Mouse (Mus musculus) ES-E14 (cell line): ENCODE results near the gene Calcoco2.

ENCODE experiments used
- HCFC1 ChIP-seq: IDR thresholded peaks from 2 replicates; pipeline ENCODE4 v1.6.1; 2012; ENCODE audit warnings: low read length, inconsistent platforms, borderline replicate concordance; ENCODE audit not compliant: insufficient read depth
- MAFK ChIP-seq: IDR thresholded peaks from 2 replicates; pipeline ENCODE4 v1.6.1; 2014; ENCODE audit warnings: mild to moderate bottlenecking, low read depth, low read length, inconsistent platforms; ENCODE audit not compliant: insufficient read depth
- ZNF384 ChIP-seq: IDR thresholded peaks from 2 replicates; pipeline ENCODE4 v1.6.1; 2012; ENCODE audit warnings: low read depth, low read length, inconsistent platforms

- TF ChIP-seq ZNF384 (0 out of 2 replicates have a peak, but pooled peaks have one; percentile 33), MAFK (no peak), HCFC1 (no peak)
Measured at GRCm38 (mm10) chr11:96116116-96116515, 4.4 kb upstream of the Calcoco2 start.
